Mouse (Mus musculus) heart, embryonic 12.5 days (tissue): ENCODE data around the gene Rnps1. TPM values are rescaled to one million over a fixed set of nuclear protein-coding genes. Genes with fewer than 3 reads are reported as not detected.
"Not testable (repeated sequence)": the region's sequence is repeated elsewhere in the genome, so short reads cannot be mapped to it uniquely, and the experiment has no call there.

Experiments
- ATAC-seq: fragments of 200-750 bp; cut with Nextera tagmentation; 2 replicates; pipeline ENCODE4 v1.8.0; 2017; ENCODE audit warnings: moderate TSS enrichment, moderate library complexity; ENCODE audit not compliant: insufficient number of reproducible peaks, low FRiP score
- H3K27ac ChIP-seq: fragments of 300-500 bp; sonication (generic); 2 replicates; pipeline ENCODE4 v1.5.1; 2016; ENCODE audit warnings: mild to moderate bottlenecking, moderate library complexity; ENCODE audit not compliant: poor library complexity, severe bottlenecking
- H3K27me3 ChIP-seq: fragments of 300-500 bp; sonication (generic); replicated peaks from 2 replicates; pipeline ENCODE4 v1.6.1; 2016; ENCODE audit warnings: mild to moderate bottlenecking, moderate library complexity
- H3K36me3 ChIP-seq: fragments of 300-500 bp; sonication (generic); 2 replicates; pipeline ENCODE4 v1.6.1; 2016; ENCODE audit warnings: mild to moderate bottlenecking, moderate library complexity
- H3K4me1 ChIP-seq: fragments of 300-500 bp; sonication (generic); replicated peaks from 2 replicates; pipeline ENCODE4 v1.6.1; 2016; ENCODE audit warnings: mild to moderate bottlenecking
- H3K4me2 ChIP-seq: fragments of 300-500 bp; sonication (generic); 2 replicates; pipeline ENCODE4 v1.6.1; 2016; ENCODE audit warnings: mild to moderate bottlenecking, moderate library complexity
- H3K4me3 ChIP-seq: fragments of 300-500 bp; sonication (generic); 2 replicates; pipeline ENCODE4 v1.5.1; 2016; ENCODE audit warnings: mild to moderate bottlenecking
- H3K9ac ChIP-seq: fragments of 300-500 bp; sonication (generic); 2 replicates; pipeline ENCODE4 v1.6.1; 2016; ENCODE audit warnings: mild to moderate bottlenecking, moderate library complexity
- H3K9me3 ChIP-seq: fragments of 300-500 bp; sonication (generic); replicated peaks from 2 replicates; pipeline ENCODE4 v1.6.1; 2016; ENCODE audit warnings: mild to moderate bottlenecking, moderate library complexity
- WGBS: fragments of 180-500 bp; shearing (Covaris S2); methylation state at CpG from one replicate; pipeline ENCODE4 v1.1.7; 2016; 5-methylcytosine and 5-hydroxymethylcytosine counted together
- polyA plus RNA-seq: library from polyadenylated mRNA; unstranded; fragments of >200 nt; fragmentation: Nextera tagmentation; extraction: Ambion mirVana; gene quantifications from 2 replicates; pipeline ENCODE4 v1.2.1, GENCODE M21; 2016

Gene Rnps1
- polyA plus RNA-seq, 1 experiment from 2014 or later, result 247 TPM

DNA sequence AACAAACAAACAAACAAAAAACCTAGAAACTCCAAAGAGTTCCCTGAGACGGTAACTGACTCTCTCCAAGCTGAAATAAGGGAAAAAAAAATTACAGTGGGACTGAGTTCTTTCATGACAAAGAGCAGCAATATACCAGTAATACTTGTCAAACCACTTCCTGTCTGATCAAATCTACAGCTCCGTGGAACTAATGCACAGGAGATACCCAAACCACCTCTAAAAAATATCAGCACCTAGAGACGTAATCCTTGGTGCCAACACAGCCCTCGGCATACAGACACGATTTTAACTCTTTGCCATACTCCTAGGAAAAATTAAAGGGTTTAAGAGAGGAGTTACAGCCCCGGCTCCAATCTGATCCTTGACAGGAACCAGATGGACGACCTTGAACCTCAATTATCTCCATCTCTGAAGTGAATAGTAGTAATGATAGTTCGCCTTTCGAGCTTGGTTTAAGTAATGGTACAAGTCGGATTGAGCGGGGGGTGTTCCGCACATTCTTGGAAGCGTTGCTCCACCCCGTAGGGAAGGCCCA, 39.9 kb downstream of the Rnps1 start:
- ATAC-seq, result no peak
- no peaks in the 10 kb centered on the region for H3K27me3 ChIP-seq
- peaks cover 23% of the 10 kb centered on the region for H3K36me3 ChIP-seq
- H3K4me2 ChIP-seq, result peak overlapping the region; percentile 76
- H3K9ac ChIP-seq, result peak overlapping the region; percentile 88
- no peaks in the 10 kb centered on the region for H3K9me3 ChIP-seq
- H3K4me1 ChIP-seq, result peaks cover 13% of the 10 kb centered on the region
- 4% methylated on average over 14 of the region's 14 CpGs for WGBS
- peak overlapping the region; percentile 96 for H3K27ac ChIP-seq
- H3K4me3 ChIP-seq, result peak overlapping the region; percentile 79

DNA sequence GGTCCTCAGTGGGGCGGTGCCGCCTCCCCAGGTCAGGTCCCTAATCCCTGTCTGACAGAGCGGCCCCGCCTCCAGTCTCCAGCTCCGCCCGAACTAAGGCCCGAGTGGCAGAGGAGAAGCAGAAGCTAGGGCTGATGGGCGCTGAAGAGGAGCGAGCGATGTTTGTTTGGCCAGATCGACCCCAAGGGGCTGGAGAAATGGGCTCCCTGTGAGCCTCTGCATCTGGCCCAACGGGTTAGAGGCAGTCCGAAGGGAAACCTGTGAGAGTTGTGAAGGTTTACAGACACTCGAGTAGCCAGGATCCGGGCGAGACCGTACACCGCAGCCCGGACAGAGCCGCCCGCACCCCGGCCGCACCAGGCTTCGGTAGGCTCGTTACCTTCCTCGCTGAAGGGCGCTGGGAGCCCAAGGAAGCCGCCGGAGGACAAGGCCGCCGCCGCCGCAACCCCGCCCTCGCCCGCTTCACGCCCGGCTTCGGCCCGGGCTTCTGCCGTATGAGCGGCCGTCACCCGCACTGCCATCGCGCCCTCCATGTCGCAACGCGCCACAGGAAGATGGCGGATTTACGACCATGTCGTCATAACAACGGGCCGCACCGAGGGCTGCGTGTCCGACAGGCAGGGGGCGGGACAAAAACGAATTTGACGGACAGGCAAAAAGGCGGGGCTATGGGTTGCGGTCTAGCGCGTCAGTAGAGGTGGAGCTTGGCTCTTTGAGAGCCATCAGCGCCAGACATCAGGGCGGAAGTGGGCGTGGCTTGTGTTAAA, 40.6 kb downstream of the Rnps1 start:
- Histone ChIP-seq H3K27ac (peak overlapping the region; percentile 96), H3K4me2 (peak overlapping the region; percentile 76), H3K9ac (peak overlapping the region; percentile 88), H3K9me3 (no peaks in the 10 kb centered on the region), H3K4me3 (peak overlapping the region; percentile 79), H3K4me1 (peaks cover 13% of the 10 kb centered on the region), H3K36me3 (peaks cover 16% of the 10 kb centered on the region), H3K27me3 (no peaks in the 10 kb centered on the region)
- ATAC-seq, result peak; percentile 94
- WGBS, result under 1% methylated on average over 67 of the region's 67 CpGs

- peaks cover 10% of the 10 kb centered on the region for H3K36me3 ChIP-seq
- ATAC-seq, result 0 out of 2 replicates have a peak, but pooled peaks have one; percentile 0
- H3K9ac ChIP-seq, H3K27me3 ChIP-seq, H3K9me3 ChIP-seq: not testable (repeated sequence)
- peak overlapping the region; percentile 79; the same call in 1 of the 2 replicates for H3K4me3 ChIP-seq
- H3K27ac ChIP-seq, result peak overlapping the region; percentile 68
- H3K4me2 ChIP-seq, result peak overlapping the region; percentile 76
- 56% methylated on average over 10 of the region's 10 CpGs for WGBS
- H3K4me1 ChIP-seq, result peaks cover 13% of the 10 kb centered on the region
Measured at GRCm38 (mm10) chr17:24455523-24456206, 41.3 kb downstream of the Rnps1 start.

DNA sequence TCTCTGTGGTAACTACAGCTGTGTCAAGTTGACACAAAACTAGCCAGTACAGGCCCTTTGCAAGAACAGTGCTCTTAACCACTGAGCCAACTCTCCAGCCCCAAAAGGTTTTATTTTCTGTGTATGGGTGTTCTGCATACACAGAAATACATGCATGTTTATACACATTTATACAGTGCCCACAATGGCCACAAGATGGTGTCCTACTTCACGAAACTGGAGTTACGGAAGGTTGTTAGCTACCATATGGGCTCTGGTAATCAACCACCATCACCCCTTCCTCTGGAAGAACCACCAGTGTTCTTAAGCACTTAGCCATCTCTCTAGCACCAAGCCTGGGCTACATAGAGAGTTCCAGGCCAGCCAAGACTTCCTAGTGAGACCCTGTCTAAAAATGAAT, 47.2 kb downstream of the Rnps1 start:
- 68% methylated on average over 2 of the region's 2 CpGs for WGBS

DNA sequence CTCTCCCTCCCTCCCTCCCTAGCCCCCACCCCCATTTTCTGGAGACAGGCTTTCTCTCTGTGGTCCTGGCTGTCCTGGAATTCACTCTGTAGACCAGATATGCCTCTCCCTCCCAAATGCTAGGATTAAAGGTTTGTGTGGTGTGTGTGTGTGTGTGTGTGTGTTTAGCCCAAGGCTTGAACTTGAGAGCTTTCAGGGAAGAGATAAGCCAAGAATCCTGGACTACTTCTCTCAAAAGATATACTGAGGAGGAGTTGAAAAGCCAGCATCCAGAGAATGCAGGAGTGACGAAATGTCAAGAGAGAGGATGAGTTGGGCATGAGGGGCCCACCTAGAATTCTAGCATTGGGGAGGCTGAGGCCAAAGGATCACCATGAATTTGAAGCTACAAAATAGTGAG, 48.6 kb downstream of the Rnps1 start:
- no peak overlapping the region for H3K4me3 ChIP-seq
- no peaks in the 10 kb centered on the region; the same call in 1 of the 2 replicates for H3K36me3 ChIP-seq
- H3K27me3 ChIP-seq, result no peaks in the 10 kb centered on the region
- peak; percentile 51; the same call in 1 of the 2 replicates for ATAC-seq
- H3K9me3 ChIP-seq, result no peaks in the 10 kb centered on the region
- H3K9ac ChIP-seq, result no peak overlapping the region
- peak overlapping the region; percentile 78; the same call in 1 of the 2 replicates for H3K27ac ChIP-seq
- H3K4me1 ChIP-seq, result peaks cover 14% of the 10 kb centered on the region
- H3K4me2 ChIP-seq, result peak overlapping the region; percentile 13; the same call in 1 of the 2 replicates
- 33% methylated on average over 1 of the region's 1 CpGs for WGBS

More for the DNA sequence above, 47.2 kb downstream of the Rnps1 start:
- Histone ChIP-seq H3K27me3 (no peaks in the 10 kb centered on the region), H3K9ac (no peak overlapping the region), H3K27ac (no peak overlapping the region), H3K9me3 (no peaks in the 10 kb centered on the region), H3K4me3 (no peak overlapping the region), H3K36me3 (no peaks in the 10 kb centered on the region; the same call in 1 of the 2 replicates), H3K4me1 (peaks cover 14% of the 10 kb centered on the region), H3K4me2 (no peak overlapping the region)
- ATAC-seq, result no peak

- H3K4me1 ChIP-seq, result peaks cover 14% of the 10 kb centered on the region
- no peaks in the 10 kb centered on the region; the same call in 1 of the 2 replicates for H3K36me3 ChIP-seq
- H3K27me3 ChIP-seq, result no peaks in the 10 kb centered on the region
- no peaks in the 10 kb centered on the region for H3K9me3 ChIP-seq
- H3K27ac ChIP-seq, result peak overlapping the region; percentile 78; the same call in 1 of the 2 replicates
- no peak overlapping the region for H3K4me3 ChIP-seq
- ATAC-seq, result 0 out of 2 replicates have a peak, but pooled peaks have one; percentile 42
- WGBS, result 44% methylated on average over 6 of the region's 6 CpGs
- no peak overlapping the region for H3K4me2 ChIP-seq
- no peak overlapping the region for H3K9ac ChIP-seq
Measured at GRCm38 (mm10) chr17:24463374-24464133, 49.2 kb downstream of the Rnps1 start.

DNA sequence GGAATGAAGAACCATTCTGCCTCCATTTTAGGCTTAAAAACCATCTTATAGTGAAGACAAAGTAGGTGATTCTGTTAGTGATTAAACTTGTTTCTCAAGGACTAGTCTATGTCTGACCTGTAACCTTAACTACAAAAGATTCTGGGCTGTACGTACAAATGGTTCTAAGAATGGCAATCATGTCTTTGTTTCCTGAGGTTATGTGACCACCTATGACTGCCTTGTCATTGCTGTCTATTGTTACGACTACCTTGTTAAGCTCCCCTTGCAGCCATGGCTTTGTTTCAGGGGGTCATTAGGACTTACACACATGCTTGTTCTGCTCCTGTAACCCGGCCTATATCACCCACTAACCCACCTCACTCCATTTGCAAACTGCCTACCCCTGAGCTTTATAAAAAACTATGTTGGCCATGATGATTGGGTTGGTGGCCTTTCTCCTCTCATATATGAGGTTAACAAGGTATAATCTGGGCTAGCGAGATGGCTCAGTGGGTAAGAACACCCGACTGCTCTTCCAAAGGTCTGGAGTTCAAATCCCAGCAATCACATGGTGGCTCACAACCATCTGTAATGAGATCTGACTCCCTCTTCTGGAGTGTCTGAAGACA, 54.4 kb downstream of the Rnps1 start:
- no peaks in the 10 kb centered on the region for H3K9me3 ChIP-seq
- H3K27me3 ChIP-seq, result no peaks in the 10 kb centered on the region
- no peak overlapping the region for H3K27ac ChIP-seq
- H3K4me2 ChIP-seq, result no peak overlapping the region
- no peak overlapping the region for H3K9ac ChIP-seq
- ATAC-seq, result no peak
- WGBS, result 89% methylated on average over 5 of the region's 5 CpGs
- peaks cover 25% of the 10 kb centered on the region for H3K4me1 ChIP-seq
- no peak overlapping the region for H3K4me3 ChIP-seq
- H3K36me3 ChIP-seq, result peaks cover 13% of the 10 kb centered on the region

GRCm38 (mm10) chr17:24469336-24469909, 55.1 kb downstream of the Rnps1 start:
- Histone ChIP-seq H3K4me1 (peaks cover 30% of the 10 kb centered on the region), H3K9ac (peak overlapping the region; percentile 91), H3K27ac (peak overlapping the region; percentile 86), H3K4me2 (peak overlapping the region; percentile 97), H3K27me3 (no peaks in the 10 kb centered on the region), H3K4me3 (peak overlapping the region; percentile 76), H3K9me3 (no peaks in the 10 kb centered on the region), H3K36me3 (peaks cover 20% of the 10 kb centered on the region)
- WGBS, result 17% methylated on average over 7 of the region's 7 CpGs
- no peak for ATAC-seq

GRCm38 (mm10) chr17:24469910-24470602, 55.7 kb downstream of the Rnps1 start, which contains the start of the genes E4f1 and Pgp:
TSS of gene E4f1 (minus strand) at chr17:24470313.
TSS of gene Pgp (plus strand) at chr17:24470392.
- H3K4me3 ChIP-seq, result peak within 1 kb of the TSS; percentile 76
- H3K27ac ChIP-seq, result peak within 1 kb of the TSS; percentile 86
- ATAC-seq, result peak; percentile 98
- H3K4me1 ChIP-seq, result peaks cover 31% of the 10 kb centered on the region
- WGBS, result under 1% methylated on average over 73 of the region's 75 CpGs
- H3K36me3 ChIP-seq, result peaks cover 27% of the 10 kb centered on the region
- H3K27me3 ChIP-seq, result no peaks in the 10 kb centered on the region
- H3K9me3 ChIP-seq, result no peaks in the 10 kb centered on the region
- H3K9ac ChIP-seq, result peak within 1 kb of the TSS; percentile 91
- H3K4me2 ChIP-seq, result peak within 1 kb of the TSS; percentile 97
